Mouse (Mus musculus) pancreas, adult 10 weeks (tissue): ENCODE data around the gene Epc2. TPM values are rescaled to one million over a fixed set of nuclear protein-coding genes. Genes with fewer than 3 reads are reported as not detected.

ENCODE experiments used
- polyA plus RNA-seq: library from polyadenylated mRNA; stranded (reverse); fragments of 350-450 nt; fragmentation: Illumina TruSeq; extraction: RNeasy Lipid Tissue Mini Kit (QIAGEN cat#74804); gene quantifications from one replicate; pipeline ENCODE4 v1.2.3, GENCODE M21; 2015; ENCODE audit warnings: low read depth, low replicate concordance; ENCODE audit not compliant: insufficient read depth

Epc2 gene
- 3.8 TPM for polyA plus RNA-seq

GRCm38 (mm10) chr2:49450931-49451636, at the start of gene Epc2:
Epc2 (plus strand) TSS chr2:49451486.

Other genes starting within 250 kb of the Epc2 start
- 2.6 TPM for gene Kif5c, start 167.8 kb downstream of the Epc2 start, polyA plus RNA-seq